Mouse (Mus musculus): ENCODE results near the gene Map2k6. TPM values are rescaled to one million over a fixed set of nuclear protein-coding genes. Genes with fewer than 3 reads are reported as not detected.

Map2k6 gene
- polyA plus RNA-seq, 1 experiment from 2014 or later = 24.9 TPM

GRCm38 (mm10) chr11:110409131-110409530 lies 10.2 kb downstream of the Map2k6 start:
- no peak overlapping the region for H3K4me3 ChIP-seq (replicated peaks)
- no peaks in the 10 kb centered on the region for H3K9me3 ChIP-seq
- no peak overlapping the region for H3K27ac ChIP-seq
- H3K9ac ChIP-seq (replicated peaks) = no peak overlapping the region
- H3K4me1 ChIP-seq (replicated peaks) = no peaks in the 10 kb centered on the region
- no peaks in the 10 kb centered on the region for H3K27me3 ChIP-seq
- no peak overlapping the region for H3K4me2 ChIP-seq (replicated peaks)
- 92% methylated on average over 12 of the region's 12 CpGs for WGBS
- no peak for ATAC-seq
- no peaks in the 10 kb centered on the region for H3K36me3 ChIP-seq

GRCm38 (mm10) chr11:110409776-110410175 lies 10.9 kb downstream of the Map2k6 start:
- H3K36me3 ChIP-seq = no peaks in the 10 kb centered on the region
- no peaks in the 10 kb centered on the region for H3K27me3 ChIP-seq
- H3K27ac ChIP-seq = no peak overlapping the region
- no peak overlapping the region for H3K4me2 ChIP-seq (replicated peaks)
- no peaks in the 10 kb centered on the region for H3K4me1 ChIP-seq (replicated peaks)
- WGBS = 72% methylated on average over 9 of the region's 9 CpGs
- no peak overlapping the region for H3K4me3 ChIP-seq (replicated peaks)
- no peak for ATAC-seq
- no peaks in the 10 kb centered on the region for H3K9me3 ChIP-seq
- H3K9ac ChIP-seq (replicated peaks) = no peak overlapping the region

GRCm38 (mm10) chr11:110411596-110411995 lies 12.7 kb downstream of the Map2k6 start:
- no peaks in the 10 kb centered on the region for H3K36me3 ChIP-seq
- H3K9me3 ChIP-seq = no peaks in the 10 kb centered on the region
- H3K9ac ChIP-seq (replicated peaks) = no peak overlapping the region
- no peak overlapping the region for H3K4me2 ChIP-seq (replicated peaks)
- 93% methylated on average over 13 of the region's 13 CpGs for WGBS
- no peaks in the 10 kb centered on the region for H3K27me3 ChIP-seq
- no peak for ATAC-seq
- H3K4me1 ChIP-seq (replicated peaks) = peaks cover 7% of the 10 kb centered on the region
- no peak overlapping the region for H3K4me3 ChIP-seq (replicated peaks)
- H3K27ac ChIP-seq = no peak overlapping the region

GRCm38 (mm10) chr11:110414263-110414662 lies 15.3 kb downstream of the Map2k6 start:
- Histone ChIP-seq H3K4me2 (replicated peaks) (no peak overlapping the region), H3K9ac (replicated peaks) (no peak overlapping the region), H3K36me3 (no peaks in the 10 kb centered on the region), H3K4me1 (replicated peaks) (peaks cover 11% of the 10 kb centered on the region), H3K27me3 (no peaks in the 10 kb centered on the region), H3K9me3 (no peaks in the 10 kb centered on the region), H3K27ac (no peak overlapping the region), H3K4me3 (replicated peaks) (no peak overlapping the region)
- no peak for ATAC-seq
- 84% methylated on average over 7 of the region's 7 CpGs for WGBS

GRCm38 (mm10) chr11:110416691-110417090 lies 17.8 kb downstream of the Map2k6 start:
- WGBS = 65% methylated on average over 6 of the region's 6 CpGs
- peak overlapping the region; percentile 4; the same call in 1 of the 2 replicates for H3K27ac ChIP-seq

GRCm38 (mm10) chr11:110420463-110420862 lies 21.5 kb downstream of the Map2k6 start:
- no peak overlapping the region for H3K4me3 ChIP-seq (replicated peaks)
- H3K4me2 ChIP-seq (replicated peaks) = no peak overlapping the region
- H3K9me3 ChIP-seq = no peaks in the 10 kb centered on the region
- no peak for ATAC-seq
- no peaks in the 10 kb centered on the region for H3K27me3 ChIP-seq
- no peak overlapping the region for H3K9ac ChIP-seq (replicated peaks)
- H3K36me3 ChIP-seq = no peaks in the 10 kb centered on the region
- H3K27ac ChIP-seq = no peak overlapping the region
- H3K4me1 ChIP-seq (replicated peaks) = peaks cover 11% of the 10 kb centered on the region
- WGBS = 96% methylated on average over 7 of the region's 7 CpGs

More at GRCm38 (mm10) chr11:110416691-110417090, 17.8 kb downstream of the Map2k6 start:
- ATAC-seq = no peak
- Histone ChIP-seq H3K9ac (replicated peaks) (no peak overlapping the region), H3K4me2 (replicated peaks) (no peak overlapping the region), H3K9me3 (no peaks in the 10 kb centered on the region), H3K4me3 (replicated peaks) (no peak overlapping the region), H3K36me3 (no peaks in the 10 kb centered on the region), H3K27me3 (no peaks in the 10 kb centered on the region), H3K4me1 (replicated peaks) (peaks cover 11% of the 10 kb centered on the region)

- H3K36me3 ChIP-seq = no peaks in the 10 kb centered on the region
- no peak overlapping the region for H3K4me2 ChIP-seq (replicated peaks)
- WGBS = 94% methylated on average over 6 of the region's 6 CpGs
- no peak overlapping the region for H3K9ac ChIP-seq (replicated peaks)
- ATAC-seq = no peak
- no peak overlapping the region for H3K4me3 ChIP-seq (replicated peaks)
- H3K27ac ChIP-seq = no peak overlapping the region
- H3K27me3 ChIP-seq = no peaks in the 10 kb centered on the region
- H3K4me1 ChIP-seq (replicated peaks) = peaks cover 10% of the 10 kb centered on the region; the same call in 1 of the 2 replicates
- no peaks in the 10 kb centered on the region for H3K9me3 ChIP-seq
Observed at GRCm38 (mm10) chr11:110426572-110427145, 27.7 kb downstream of the Map2k6 start.

GRCm38 (mm10) chr11:110427159-110427561 lies 28.2 kb downstream of the Map2k6 start:
- no peak overlapping the region for H3K27ac ChIP-seq
- H3K4me1 ChIP-seq (replicated peaks) = peaks cover 10% of the 10 kb centered on the region; the same call in 1 of the 2 replicates
- no peak overlapping the region for H3K4me3 ChIP-seq (replicated peaks)
- no peaks in the 10 kb centered on the region for H3K27me3 ChIP-seq
- no peak overlapping the region for H3K9ac ChIP-seq (replicated peaks)
- no peaks in the 10 kb centered on the region for H3K9me3 ChIP-seq
- H3K4me2 ChIP-seq (replicated peaks) = no peak overlapping the region
- no peaks in the 10 kb centered on the region for H3K36me3 ChIP-seq
- no peak for ATAC-seq
- 57% methylated on average over 11 of the region's 11 CpGs for WGBS

- Histone ChIP-seq H3K9me3 (no peaks in the 10 kb centered on the region), H3K36me3 (no peaks in the 10 kb centered on the region), H3K27me3 (no peaks in the 10 kb centered on the region), H3K4me3 (replicated peaks) (no peak overlapping the region), H3K4me2 (replicated peaks) (no peak overlapping the region), H3K9ac (replicated peaks) (no peak overlapping the region), H3K4me1 (replicated peaks) (peaks cover 10% of the 10 kb centered on the region; the same call in 1 of the 2 replicates), H3K27ac (no peak overlapping the region)
- ATAC-seq = no peak
- WGBS = 90% methylated on average over 6 of the region's 6 CpGs
Observed at GRCm38 (mm10) chr11:110428999-110429398, 30.1 kb downstream of the Map2k6 start.

GRCm38 (mm10) chr11:110429837-110430418 lies 31.0 kb downstream of the Map2k6 start:
- Histone ChIP-seq H3K9ac (replicated peaks) (no peak overlapping the region), H3K4me1 (replicated peaks) (peaks cover 10% of the 10 kb centered on the region; the same call in 1 of the 2 replicates), H3K4me2 (replicated peaks) (no peak overlapping the region), H3K36me3 (no peaks in the 10 kb centered on the region), H3K9me3 (no peaks in the 10 kb centered on the region), H3K27me3 (no peaks in the 10 kb centered on the region), H3K4me3 (replicated peaks) (no peak overlapping the region), H3K27ac (no peak overlapping the region)
- ATAC-seq = no peak
- WGBS = 81% methylated on average over 3 of the region's 3 CpGs

GRCm38 (mm10) chr11:110435839-110436556 lies 37.1 kb downstream of the Map2k6 start:
- ATAC-seq = 0 out of 2 replicates have a peak, but pooled peaks have one; percentile 34
- Histone ChIP-seq H3K4me3 (replicated peaks) (no peak overlapping the region), H3K27me3 (no peaks in the 10 kb centered on the region), H3K4me2 (replicated peaks) (no peak overlapping the region), H3K9ac (replicated peaks) (no peak overlapping the region), H3K4me1 (replicated peaks) (peaks cover 16% of the 10 kb centered on the region), H3K9me3 (no peaks in the 10 kb centered on the region), H3K27ac (no peak overlapping the region), H3K36me3 (no peaks in the 10 kb centered on the region)
- WGBS = 75% methylated on average over 8 of the region's 8 CpGs

- 0 out of 2 replicates have a peak overlapping the region, but pooled peaks have one; percentile 6 for H3K4me2 ChIP-seq (replicated peaks)
- H3K4me1 ChIP-seq (replicated peaks) = peaks cover 16% of the 10 kb centered on the region
- H3K9ac ChIP-seq (replicated peaks) = no peak overlapping the region
Observed at GRCm38 (mm10) chr11:110436998-110437397, 38.1 kb downstream of the Map2k6 start.

More at GRCm38 (mm10) chr11:110436998-110437397, 38.1 kb downstream of the Map2k6 start:
- 14% methylated on average over 12 of the region's 12 CpGs for WGBS
- H3K36me3 ChIP-seq = peaks cover 2% of the 10 kb centered on the region; the same call in 1 of the 2 replicates
- no peak overlapping the region for H3K27ac ChIP-seq
- ATAC-seq = no peak
- H3K27me3 ChIP-seq = no peaks in the 10 kb centered on the region
- no peak overlapping the region for H3K4me3 ChIP-seq (replicated peaks)
- H3K9me3 ChIP-seq = no peaks in the 10 kb centered on the region

All from midbrain, embryonic 13.5 days (tissue).